Mouse (Mus musculus): ENCODE results near the gene Egr2. TPM values are rescaled to one million over a fixed set of nuclear protein-coding genes. Genes with fewer than 3 reads are reported as not detected.

Gene Egr2
- 0.01 TPM in 2 replicates for polyA plus RNA-seq (2012; rRNA removed)
- 0.10 TPM in 1 of 2 replicates, not detected in the other for polyA plus RNA-seq (2014; fragmentation: Nextera tagmentation; extraction: Ambion mirVana)

GRCm38 (mm10) chr10:67535256-67535655 is at the start of gene Egr2:
Gene Egr2, plus strand, starts transcription at chr10:67535475.
- Histone ChIP-seq H3K9ac (replicated peaks) (no peak within 1 kb of the TSS), H3K27ac (no peak within 1 kb of the TSS), H3K9me3 (ENCODE audit: control insufficient read depth, low read length) (no peaks in the 10 kb centered on the region), H3K4me3 (ENCODE audit: insufficient read depth in 1 of 2, low read depth in 2 of 2, low read length in 2 of 2) (peak within 1 kb of the TSS; percentile 19 to 69; a peak in 3 of 4 replicates), H3K27me3 (ENCODE audit: control insufficient read depth, insufficient read depth, low read length) (peaks cover 68% of the 10 kb centered on the region), H3K36me3 (replicated peaks; ENCODE audit: control insufficient read depth, insufficient read depth, low read depth) (no peaks in the 10 kb centered on the region), H3K4me2 (ENCODE audit: low read depth) (peak within 1 kb of the TSS; percentile 76), H3K4me1 (replicated peaks; ENCODE audit: control insufficient read depth in 2 of 2, insufficient read depth in 2 of 2, low read length in 1 of 2) (no peaks in the 10 kb centered on the region)
- ATAC-seq (ENCODE audit: insufficient read depth) (no peak), DNase-seq (ENCODE audit: low read depth in 3 of 3, low spot score in 3 of 3) (no peak)
- TF ChIP-seq CTCF (IDR thresholded peaks at IDR 0.05; ENCODE audit: low read depth) (no peak), EP300 (IDR thresholded peaks at IDR 0.05; ENCODE audit: low read depth) (no peak)
- WGBS (ENCODE audit: insufficient replicate concordance): 1% methylated on average over 36 of the region's 37 CpGs

GRCm38 (mm10) chr10:67487496-67487895 is 47.8 kb upstream of the Egr2 start:
- H3K9me3 ChIP-seq (ENCODE audit: control insufficient read depth, low read length): no peaks in the 10 kb centered on the region
- no peak for ATAC-seq (ENCODE audit: insufficient read depth)
- no peak overlapping the region for H3K27ac ChIP-seq
- H3K4me2 ChIP-seq (ENCODE audit: low read depth): no peak overlapping the region
- no peak overlapping the region for H3K4me3 ChIP-seq (ENCODE audit: insufficient read depth in 1 of 2, low read depth in 2 of 2, low read length in 2 of 2)
- DNase-seq (ENCODE audit: low read depth in 3 of 3, low spot score in 3 of 3): no peak
- no peaks in the 10 kb centered on the region for H3K36me3 ChIP-seq (replicated peaks; ENCODE audit: control insufficient read depth, insufficient read depth, low read depth)
- H3K27me3 ChIP-seq (ENCODE audit: control insufficient read depth, insufficient read depth, low read length): no peaks in the 10 kb centered on the region
- H3K9ac ChIP-seq (replicated peaks): no peak overlapping the region
- no peaks in the 10 kb centered on the region for H3K4me1 ChIP-seq (replicated peaks; ENCODE audit: control insufficient read depth in 2 of 2, insufficient read depth in 2 of 2, low read length in 1 of 2)
- WGBS (ENCODE audit: insufficient replicate concordance): 69% methylated on average over 7 of the region's 7 CpGs
- no peak for TF ChIP-seq CTCF (IDR thresholded peaks at IDR 0.05; ENCODE audit: low read depth)

GRCm38 (mm10) chr10:67489836-67490235 is 45.4 kb upstream of the Egr2 start:
- H3K27ac ChIP-seq: no peak overlapping the region
- TF ChIP-seq EP300 (IDR thresholded peaks at IDR 0.05; ENCODE audit: low read depth): no peak
- no peak for TF ChIP-seq CTCF (IDR thresholded peaks at IDR 0.05; ENCODE audit: low read depth)
- 56% methylated on average over 6 of the region's 6 CpGs for WGBS (ENCODE audit: insufficient replicate concordance)
- no peak overlapping the region for H3K4me3 ChIP-seq (ENCODE audit: insufficient read depth in 1 of 2, low read depth in 2 of 2, low read length in 2 of 2)
- no peaks in the 10 kb centered on the region for H3K4me1 ChIP-seq (replicated peaks; ENCODE audit: control insufficient read depth in 2 of 2, insufficient read depth in 2 of 2, low read length in 1 of 2)
- no peak for ATAC-seq (ENCODE audit: insufficient read depth)
- H3K9ac ChIP-seq (replicated peaks): no peak overlapping the region
- no peaks in the 10 kb centered on the region for H3K9me3 ChIP-seq (ENCODE audit: control insufficient read depth, low read length)
- no peak overlapping the region for H3K4me2 ChIP-seq (ENCODE audit: low read depth)
- no peaks in the 10 kb centered on the region for H3K36me3 ChIP-seq (replicated peaks; ENCODE audit: control insufficient read depth, insufficient read depth, low read depth)
- H3K27me3 ChIP-seq (ENCODE audit: control insufficient read depth, insufficient read depth, low read length): no peaks in the 10 kb centered on the region
- no peak for DNase-seq (ENCODE audit: low read depth in 3 of 3, low spot score in 3 of 3)

GRCm38 (mm10) chr10:67490632-67491031 is 44.6 kb upstream of the Egr2 start:
- no peaks in the 10 kb centered on the region for H3K4me1 ChIP-seq (replicated peaks; ENCODE audit: control insufficient read depth in 2 of 2, insufficient read depth in 2 of 2, low read length in 1 of 2)
- no peak for DNase-seq (ENCODE audit: low read depth in 3 of 3, low spot score in 3 of 3)
- TF ChIP-seq CTCF (IDR thresholded peaks at IDR 0.05; ENCODE audit: low read depth): no peak
- TF ChIP-seq EP300 (IDR thresholded peaks at IDR 0.05; ENCODE audit: low read depth): no peak
- H3K9me3 ChIP-seq (ENCODE audit: control insufficient read depth, low read length): no peaks in the 10 kb centered on the region
- H3K36me3 ChIP-seq (replicated peaks; ENCODE audit: control insufficient read depth, insufficient read depth, low read depth): no peaks in the 10 kb centered on the region
- H3K4me3 ChIP-seq (ENCODE audit: insufficient read depth in 1 of 2, low read depth in 2 of 2, low read length in 2 of 2): no peak overlapping the region
- no peak overlapping the region for H3K4me2 ChIP-seq (ENCODE audit: low read depth)
- ATAC-seq (ENCODE audit: insufficient read depth): no peak
- WGBS (ENCODE audit: insufficient replicate concordance): 47% methylated on average over 5 of the region's 5 CpGs
- no peak overlapping the region for H3K9ac ChIP-seq (replicated peaks)
- no peak overlapping the region for H3K27ac ChIP-seq
- H3K27me3 ChIP-seq (ENCODE audit: control insufficient read depth, insufficient read depth, low read length): no peaks in the 10 kb centered on the region

GRCm38 (mm10) chr10:67492161-67492571 is 43.1 kb upstream of the Egr2 start:
- Histone ChIP-seq H3K4me1 (replicated peaks; ENCODE audit: control insufficient read depth in 2 of 2, insufficient read depth in 2 of 2, low read length in 1 of 2) (no peaks in the 10 kb centered on the region), H3K9me3 (ENCODE audit: control insufficient read depth, low read length) (no peaks in the 10 kb centered on the region), H3K4me3 (ENCODE audit: insufficient read depth in 1 of 2, low read depth in 2 of 2, low read length in 2 of 2) (no peak overlapping the region), H3K27ac (no peak overlapping the region), H3K4me2 (ENCODE audit: low read depth) (no peak overlapping the region), H3K27me3 (ENCODE audit: control insufficient read depth, insufficient read depth, low read length) (no peaks in the 10 kb centered on the region), H3K36me3 (replicated peaks; ENCODE audit: control insufficient read depth, insufficient read depth, low read depth) (no peaks in the 10 kb centered on the region), H3K9ac (replicated peaks) (no peak overlapping the region)
- WGBS (ENCODE audit: insufficient replicate concordance): 67% methylated on average over 11 of the region's 11 CpGs
- no peak for ATAC-seq (ENCODE audit: insufficient read depth)
- TF ChIP-seq CTCF (IDR thresholded peaks at IDR 0.05; ENCODE audit: low read depth) (no peak), EP300 (IDR thresholded peaks at IDR 0.05; ENCODE audit: low read depth) (no peak)
- no peak for DNase-seq (ENCODE audit: low read depth in 3 of 3, low spot score in 3 of 3)
